Mouse (Mus musculus): ENCODE data around the gene Golga4.
A peak's percentile ranks its signal among the peaks of the same experiment; 100 is the strongest.

The Golga4 gene

GRCm38 (mm10) chr9:118506020-118506403, at the start of gene Golga4:
Gene Golga4 (plus strand): TSS chr9:118506267.
- peak; percentile 76 for DNase-seq (ENCODE audit: low spot score)

GRCm38 (mm10) chr9:118456405-118456804, 49.7 kb upstream of the Golga4 start:
- DNase-seq (ENCODE audit: low spot score): no peak

GRCm38 (mm10) chr9:118458039-118458438, 48.0 kb upstream of the Golga4 start:
- no peak for DNase-seq (ENCODE audit: low spot score)

GRCm38 (mm10) chr9:118464031-118464430, 42.0 kb upstream of the Golga4 start:
- no peak for DNase-seq (ENCODE audit: low spot score)

- DNase-seq (ENCODE audit: low spot score): no peak
Observed at GRCm38 (mm10) chr9:118468301-118468700, 37.8 kb upstream of the Golga4 start.

- no peak for DNase-seq (ENCODE audit: low spot score)
Observed at GRCm38 (mm10) chr9:118469272-118469671, 36.8 kb upstream of the Golga4 start.

GRCm38 (mm10) chr9:118471296-118471695, 34.8 kb upstream of the Golga4 start:
- DNase-seq (ENCODE audit: low spot score): no peak

- no peak for DNase-seq (ENCODE audit: low spot score)
Observed at GRCm38 (mm10) chr9:118476211-118476765, 29.8 kb upstream of the Golga4 start.

- DNase-seq (ENCODE audit: low spot score): no peak
Observed at GRCm38 (mm10) chr9:118476766-118477271, 29.2 kb upstream of the Golga4 start.

GRCm38 (mm10) chr9:118477281-118477931, 28.7 kb upstream of the Golga4 start:
- no peak for DNase-seq (ENCODE audit: low spot score)

- DNase-seq (ENCODE audit: low spot score): no peak
Observed at GRCm38 (mm10) chr9:118477961-118478360, 28.1 kb upstream of the Golga4 start, which contains the start of gene Eomes. Gene Eomes (plus strand): TSS chr9:118478212.

GRCm38 (mm10) chr9:118478458-118478838, 27.6 kb upstream of the Golga4 start:
- DNase-seq (ENCODE audit: low spot score): no peak

- no peak for DNase-seq (ENCODE audit: low spot score)
Observed at GRCm38 (mm10) chr9:118478839-118479507, 27.1 kb upstream of the Golga4 start.

GRCm38 (mm10) chr9:118479508-118480291, 26.4 kb upstream of the Golga4 start:
- no peak for DNase-seq (ENCODE audit: low spot score)

- DNase-seq (ENCODE audit: low spot score): no peak
Observed at GRCm38 (mm10) chr9:118480292-118480690, 25.8 kb upstream of the Golga4 start.

- DNase-seq (ENCODE audit: low spot score): no peak
Observed at GRCm38 (mm10) chr9:118482210-118482609, 23.9 kb upstream of the Golga4 start.

GRCm38 (mm10) chr9:118486361-118487095, 19.5 kb upstream of the Golga4 start:
- no peak for DNase-seq (ENCODE audit: low spot score)

GRCm38 (mm10) chr9:118487096-118487395, 19.0 kb upstream of the Golga4 start:
- DNase-seq (ENCODE audit: low spot score): no peak

GRCm38 (mm10) chr9:118487636-118488035, 18.4 kb upstream of the Golga4 start:
- DNase-seq (ENCODE audit: low spot score): no peak

- no peak for DNase-seq (ENCODE audit: low spot score)
Observed at GRCm38 (mm10) chr9:118488138-118488895, 17.8 kb upstream of the Golga4 start.
